21 mouse cellular contexts compared by ENCODE assay signal in genomic region chr14:118874786-118875415, GRCm38 (mm10). TPM values are rescaled to one million over a fixed set of nuclear protein-coding genes. Genes with fewer than 3 reads are reported as not detected.
A peak's percentile ranks its signal among the peaks of the same experiment; 100 is the strongest.
DNase-seq lines count a peak whose midpoint lies in the region; ATAC-seq and TF ChIP-seq lines count a peak whose summit lies in the region.
"Had no signal": no experiment of that assay in that cellular context is flagged by ENCODE, and none has a peak within 500 bp of the region (broad histone marks: within the 10 kb centered on the region; RNA-seq: fewer than 3 reads in every experiment).

No protein-coding gene starts in this region.

- peaks cover 47% of the 10 kb centered on the region for H3K36me3 ChIP-seq in embryonic facial prominence, embryonic 14.5 days (ENCODE audit: control insufficient read depth, insufficient read depth, low read length)
- H3K36me3 ChIP-seq in embryonic facial prominence, embryonic 10.5 days (replicated peaks): peaks cover 72% of the 10 kb centered on the region
- peaks cover 43% of the 10 kb centered on the region for H3K36me3 ChIP-seq in lung, embryonic 14.5 days (ENCODE audit: insufficient read depth)
- H3K36me3 ChIP-seq in kidney, embryonic 14.5 days (ENCODE audit: control insufficient read depth, insufficient read depth, low read length): peaks cover 25% of the 10 kb centered on the region

- no peaks in the 10 kb centered on the region for H3K4me1 ChIP-seq in embryonic facial prominence, embryonic 14.5 days (ENCODE audit: control insufficient read depth, insufficient read depth, low read length)
- H3K4me1 ChIP-seq in embryonic facial prominence, embryonic 10.5 days: peaks cover 5% of the 10 kb centered on the region; the same call in 1 of the 2 replicates
- H3K4me1 ChIP-seq in lung, embryonic 14.5 days (ENCODE audit: insufficient read depth): no peaks in the 10 kb centered on the region
- H3K4me1 ChIP-seq in kidney, embryonic 14.5 days (ENCODE audit: control insufficient read depth, insufficient read depth, low read length): no peaks in the 10 kb centered on the region
- H3K4me1 ChIP-seq: heart, embryonic 15.5 days; hindbrain, embryonic 15.5 days had no signal

- no peaks in the 10 kb centered on the region for H3K27me3 ChIP-seq in embryonic facial prominence, embryonic 14.5 days (replicated peaks; ENCODE audit: control insufficient read depth, insufficient read depth, low read length)
- H3K27me3 ChIP-seq in embryonic facial prominence, embryonic 10.5 days (replicated peaks; ENCODE audit: low read depth, poor library complexity, severe bottlenecking): no peaks in the 10 kb centered on the region
- no peaks in the 10 kb centered on the region for H3K27me3 ChIP-seq in lung, embryonic 14.5 days (ENCODE audit: insufficient read depth, low read length)
- H3K27me3 ChIP-seq in kidney, embryonic 14.5 days (ENCODE audit: control insufficient read depth, insufficient read depth, low read length): no peaks in the 10 kb centered on the region
- H3K27me3 ChIP-seq: heart, embryonic 15.5 days; hindbrain, embryonic 15.5 days; liver, embryonic 13.5 days had no signal

- no peak overlapping the region for H3K9ac ChIP-seq in embryonic facial prominence, embryonic 14.5 days (ENCODE audit: low read depth, low read length)
- no peak overlapping the region for H3K9ac ChIP-seq in lung, embryonic 14.5 days
- H3K9ac ChIP-seq in kidney, embryonic 14.5 days (ENCODE audit: low read depth, low read length): no peak overlapping the region
- H3K9ac ChIP-seq: forebrain, postnatal 0 days; heart, embryonic 15.5 days; hindbrain, embryonic 15.5 days; liver, embryonic 13.5 days had no signal

- ATAC-seq in embryonic facial prominence, embryonic 14.5 days (ENCODE audit: low read depth): peak; percentile 33; the same call in 1 of the 2 replicates
- ATAC-seq in lung, embryonic 14.5 days (ENCODE audit: insufficient read depth): 0 out of 2 replicates have a peak, but pooled peaks have one; percentile 28
- ATAC-seq in kidney, embryonic 14.5 days (ENCODE audit: low FRiP score, low TSS enrichment): peak; percentile 69
- ATAC-seq: forebrain, postnatal 0 days; lung, postnatal 0 days had no signal

- H3K4me3 ChIP-seq in embryonic facial prominence, embryonic 14.5 days (ENCODE audit: low read depth, low read length): no peak overlapping the region
- no peak overlapping the region for H3K4me3 ChIP-seq in embryonic facial prominence, embryonic 10.5 days
- no peak overlapping the region for H3K4me3 ChIP-seq in lung, embryonic 14.5 days (ENCODE audit: low read depth, low read length)
- no peak overlapping the region for H3K4me3 ChIP-seq in kidney, embryonic 14.5 days (ENCODE audit: low read length)
- H3K4me3 ChIP-seq: forebrain, embryonic 10.5 days; heart, embryonic 15.5 days; hindbrain, embryonic 15.5 days; layer of hippocampus, adult 2 months; liver, embryonic 13.5 days had no signal

- no peak overlapping the region for H3K4me2 ChIP-seq in embryonic facial prominence, embryonic 14.5 days (ENCODE audit: low read depth, low read length)
- H3K4me2 ChIP-seq in lung, embryonic 14.5 days: no peak overlapping the region
- no peak overlapping the region for H3K4me2 ChIP-seq in kidney, embryonic 14.5 days (replicated peaks; ENCODE audit: low read depth, low read length)
- H3K4me2 ChIP-seq: heart, embryonic 15.5 days; hindbrain, embryonic 15.5 days; liver, embryonic 13.5 days; midbrain, embryonic 11.5 days had no signal

- DNase-seq in embryonic facial prominence, embryonic 14.5 days (ENCODE audit: low spot score): no peak
- no peak for DNase-seq in embryonic facial prominence, embryonic 10.5 days (ENCODE audit: low spot score)
- no peak for DNase-seq in lung, embryonic 14.5 days
- DNase-seq in lung, adult 18-20 months: no peak
- DNase-seq in kidney, postnatal 25 days: peak; percentile 20 to 70
- DNase-seq in thymus, adult 18-20 months: no peak
- no peak for DNase-seq in retina, embryonic 14.5 days (ENCODE audit: low spot score)
- DNase-seq: adrenal gland, postnatal 25 days; cerebellum, adult 9-10 months; forebrain, postnatal 0 days; gastrocnemius, postnatal 36 days; layer of hippocampus, postnatal 36 days; liver, embryonic 13.5 days; right cerebral cortex, adult 18-20 months had no signal

- no peak overlapping the region for H3K27ac ChIP-seq in embryonic facial prominence, embryonic 14.5 days (replicated peaks; ENCODE audit: low read depth, low read length)
- no peak overlapping the region for H3K27ac ChIP-seq in embryonic facial prominence, embryonic 10.5 days (replicated peaks)
- H3K27ac ChIP-seq in lung, embryonic 14.5 days (ENCODE audit: low read depth): no peak overlapping the region
- H3K27ac ChIP-seq in kidney, embryonic 14.5 days (ENCODE audit: low read depth, low read length): no peak overlapping the region
- H3K27ac ChIP-seq: forebrain, embryonic 10.5 days; heart, embryonic 15.5 days; hindbrain, embryonic 15.5 days; layer of hippocampus, adult 2 months; liver, embryonic 13.5 days had no signal

- no peaks in the 10 kb centered on the region for H3K9me3 ChIP-seq in embryonic facial prominence, embryonic 14.5 days (ENCODE audit: control insufficient read depth, low read length)
- no peaks in the 10 kb centered on the region for H3K9me3 ChIP-seq in embryonic facial prominence, embryonic 10.5 days
- no peaks in the 10 kb centered on the region for H3K9me3 ChIP-seq in lung, embryonic 14.5 days (ENCODE audit: low read depth, low read length)
- no peaks in the 10 kb centered on the region for H3K9me3 ChIP-seq in kidney, embryonic 14.5 days (ENCODE audit: control insufficient read depth, low read length)
- H3K9me3 ChIP-seq: forebrain, embryonic 10.5 days; heart, embryonic 15.5 days; hindbrain, embryonic 15.5 days; liver, embryonic 13.5 days had no signal

- TF ChIP-seq CTCF in lung, embryonic 14.5 days (IDR thresholded peaks at IDR 0.05; ENCODE audit: low read depth): no peak

- 70% methylated on average over 10 of the region's 10 CpGs for WGBS in embryonic facial prominence, embryonic 14.5 days
- 74% methylated on average over 10 of the region's 10 CpGs for WGBS in embryonic facial prominence, embryonic 10.5 days
- 62% methylated on average over 10 of the region's 10 CpGs for WGBS in lung, embryonic 14.5 days
- WGBS in kidney, embryonic 14.5 days: 36% methylated on average over 10 of the region's 10 CpGs

RNA-seq across cellular contexts. Expression of gene Dzip1, which starts 50.4 kb away (rescaled TPM):
- 20.0 and 23.3 TPM in 2 replicates for polyA plus RNA-seq in embryonic facial prominence, embryonic 14.5 days (2014; fragmentation: Nextera tagmentation; extraction: Ambion mirVana)
- 23.3 and 25.5 TPM in 2 replicates for polyA plus RNA-seq in embryonic facial prominence, embryonic 10.5 days (2016; fragmentation: Nextera tagmentation; extraction: Ambion mirVana)
- polyA plus RNA-seq in lung, embryonic 14.5 days (2014; fragmentation: Nextera tagmentation; extraction: Ambion mirVana): 26.9 and 28.5 TPM in 2 replicates
- polyA plus RNA-seq in kidney, embryonic 14.5 days (2014; fragmentation: Nextera tagmentation; extraction: Ambion mirVana): 21.4 and 26.7 TPM in 2 replicates

Comparison
In these comparisons a context has a peak if more than half of its experiments do, and no peak if none do; other contexts are left out.
1. DNase-seq: peak in kidney, postnatal 25 days (2 of 2); none in embryonic facial prominence, embryonic 14.5 days (single experiment), embryonic facial prominence, embryonic 10.5 days (single experiment), lung, embryonic 14.5 days (single experiment), lung, adult 18-20 months (0 of 2), thymus, adult 18-20 months (0 of 2) and retina, embryonic 14.5 days (single experiment).
2. Peak in every context shown above with its lines, with median percentiles within 50 percentile points of each other: ATAC-seq.